Mouse (Mus musculus) myocyte (in vitro differentiated cells): ENCODE measurements at regions not wholly inside any gene's neighbourhood (a gene's known extent, or its start where the extent isn't known, plus 50 kb on each side); places are given as distances from the start of the nearest gene placed in this dataset.

Source experiments
- H3K27me3 ChIP-seq: one replicate; pipeline ENCODE4 v1.6.1; 2011; ENCODE audit not compliant: control insufficient read depth, insufficient read depth, insufficient read length
- H3K36me3 ChIP-seq: one replicate; pipeline ENCODE4 v1.6.1; 2011; ENCODE audit not compliant: control insufficient read depth, insufficient read depth
- H3K4me2 ChIP-seq: one replicate; pipeline ENCODE4 v1.6.1; 2011; ENCODE audit warnings: low read depth, control low read depth
- H3K4me3 ChIP-seq: one replicate; pipeline ENCODE4 v1.5.1; 2011; ENCODE audit warnings: mild to moderate bottlenecking, control low read depth, moderate library complexity
- H3K79me2 ChIP-seq: one replicate; pipeline ENCODE4 v1.6.1; 2011; ENCODE audit not compliant: control insufficient read depth, insufficient read depth
- H3ac ChIP-seq: one replicate; pipeline ENCODE4 v1.6.1; 2011; ENCODE audit not compliant: control insufficient read depth, insufficient read length
- CEBPB ChIP-seq: IDR thresholded peaks from 2 replicates; pipeline ENCODE4 v1.6.1; 2011; ENCODE audit warnings: mild to moderate bottlenecking, moderate library complexity; ENCODE audit not compliant: poor library complexity, insufficient read depth, severe bottlenecking
- E2F4 ChIP-seq: IDR thresholded peaks from one replicate; pipeline ENCODE4 v1.6.1; 2011; ENCODE audit warnings: mild to moderate bottlenecking, control low read depth, moderate library complexity; ENCODE audit not compliant: insufficient read depth
- MAX ChIP-seq: IDR thresholded peaks from one replicate; pipeline ENCODE4 v1.6.1; 2011; ENCODE audit warnings: low read depth, mild to moderate bottlenecking, control low read depth
- MYOD1 ChIP-seq, 3 experiments: IDR thresholded peaks; one replicate each; pipeline ENCODE4 v1.6.1; 2011; ENCODE audit warnings: control low read depth in 2 of 3, low read depth in 2 of 3, mild to moderate bottlenecking in 2 of 3, moderate library complexity in 1 of 3; ENCODE audit not compliant: insufficient read length in 2 of 3, control insufficient read depth in 1 of 3
- MYOG ChIP-seq, 3 experiments: IDR thresholded peaks; one replicate each; pipeline ENCODE4 v1.6.1; 2011; ENCODE audit warnings: control low read depth in 2 of 3, low read depth in 2 of 3, mild to moderate bottlenecking in 2 of 3; ENCODE audit not compliant: insufficient read length in 2 of 3, control insufficient read depth in 1 of 3, insufficient read depth in 1 of 3
- POLR2A ChIP-seq: IDR thresholded peaks from one replicate; pipeline ENCODE4 v1.6.1; 2011; ENCODE audit warnings: low read depth, mild to moderate bottlenecking, control low read depth, moderate library complexity; ENCODE audit not compliant: insufficient read length
- POLR2AphosphoS2 ChIP-seq: IDR thresholded peaks from one replicate; pipeline ENCODE4 v1.6.1; 2011; ENCODE audit warnings: low read depth, control low read depth; ENCODE audit not compliant: insufficient read length
- REST ChIP-seq: IDR thresholded peaks from one replicate; pipeline ENCODE4 v1.6.1; 2011; ENCODE audit warnings: mild to moderate bottlenecking, control low read depth, moderate library complexity; ENCODE audit not compliant: insufficient read depth, insufficient read length
- SRF ChIP-seq: IDR thresholded peaks from one replicate; pipeline ENCODE4 v1.6.1; 2011; ENCODE audit warnings: low read depth; ENCODE audit not compliant: control insufficient read depth, insufficient read length
- TCF12 ChIP-seq: IDR thresholded peaks from one replicate; pipeline ENCODE4 v1.6.1; 2011; ENCODE audit warnings: mild to moderate bottlenecking, control low read depth; ENCODE audit not compliant: poor library complexity, insufficient read depth, severe bottlenecking
- TCF3 ChIP-seq: IDR thresholded peaks from one replicate; pipeline ENCODE4 v1.6.1; 2011; ENCODE audit warnings: low read depth, control low read depth; ENCODE audit not compliant: insufficient read length
- USF1 ChIP-seq: IDR thresholded peaks from one replicate; pipeline ENCODE4 v1.6.1; 2011; ENCODE audit warnings: low read depth, mild to moderate bottlenecking, control low read depth, moderate library complexity

DNA sequence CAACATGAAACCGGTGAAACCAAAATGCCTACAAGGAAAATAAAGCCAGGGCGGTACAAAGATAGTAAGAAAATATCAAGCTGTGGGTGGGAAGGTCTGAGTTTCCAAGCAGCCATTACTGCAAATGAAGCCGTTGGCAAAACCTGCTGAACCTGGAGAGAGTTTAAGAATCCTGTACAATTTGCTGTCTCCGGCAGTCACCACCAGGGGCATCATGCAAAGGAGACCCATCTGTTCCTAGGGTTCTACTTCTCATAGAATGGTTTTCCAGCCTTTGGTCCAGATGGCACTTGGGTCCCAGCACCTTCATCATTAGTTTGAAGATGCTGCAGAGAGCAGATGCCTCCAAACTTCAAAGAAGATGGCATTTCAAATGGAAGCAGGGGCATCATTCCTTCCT, 508.6 kb upstream of the Gm19410 start:
- TF ChIP-seq TCF12 (no peak), POLR2AphosphoS2 (no peak), REST (no peak), MYOG (IDR thresholded peaks at IDR 0.05; ENCODE audit: control insufficient read depth in 1 of 3, insufficient read depth in 1 of 3, insufficient read length in 2 of 3, low read depth in 2 of 3) (no peak), SRF (no peak), MAX (no peak), TCF3 (no peak), CEBPB (no peak), E2F4 (no peak)
- no peak overlapping the region for H3ac ChIP-seq

GRCm38 (mm10) chr8:35268221-35268620, 497.4 kb upstream of the Gm19410 start:
- Histone ChIP-seq H3K4me3 (no peak overlapping the region), H3ac (no peak overlapping the region), H3K4me2 (no peak overlapping the region), H3K79me2 (no peaks in the 10 kb centered on the region), H3K36me3 (no peaks in the 10 kb centered on the region), H3K27me3 (no peaks in the 10 kb centered on the region)
- TF ChIP-seq E2F4 (no peak), MYOG (IDR thresholded peaks at IDR 0.05; ENCODE audit: control insufficient read depth in 1 of 3, insufficient read depth in 1 of 3, insufficient read length in 2 of 3, low read depth in 2 of 3) (no peak), TCF3 (no peak), POLR2AphosphoS2 (no peak), MAX (no peak), POLR2A (no peak), MYOD1 (IDR thresholded peaks at IDR 0.05; ENCODE audit: control insufficient read depth in 1 of 3, insufficient read length in 2 of 3, low read depth in 2 of 3) (no peak), USF1 (no peak), CEBPB (no peak), TCF12 (no peak), REST (no peak), SRF (no peak)

More for the DNA sequence above, 508.6 kb upstream of the Gm19410 start:
- Histone ChIP-seq H3K36me3 (no peaks in the 10 kb centered on the region), H3K27me3 (no peaks in the 10 kb centered on the region), H3K4me2 (no peak overlapping the region), H3K4me3 (no peak overlapping the region), H3K79me2 (no peaks in the 10 kb centered on the region)

DNA sequence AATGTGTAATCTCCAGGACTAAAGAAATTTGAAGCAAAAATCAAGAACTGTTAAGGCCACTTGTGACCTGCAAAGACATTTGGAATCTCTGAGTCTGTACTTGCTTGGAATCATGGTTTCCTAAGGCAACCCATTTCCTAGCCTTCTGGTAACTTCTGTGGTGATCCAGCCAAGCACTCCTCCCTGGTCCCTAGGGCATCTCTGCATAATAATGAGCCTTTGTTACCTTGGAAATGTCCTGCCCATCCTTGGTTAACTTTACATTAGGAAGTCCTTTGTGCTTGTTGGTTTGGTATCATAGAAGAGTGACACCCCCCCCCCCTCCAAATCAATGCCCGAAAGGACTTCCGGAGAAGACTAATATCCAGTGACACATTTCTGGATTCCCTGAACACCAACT, 496.6 kb upstream of the Gm19410 start:
- H3K4me3 ChIP-seq = no peak overlapping the region
- H3K4me2 ChIP-seq = no peak overlapping the region
- H3ac ChIP-seq = no peak overlapping the region
- H3K79me2 ChIP-seq = no peaks in the 10 kb centered on the region
- H3K27me3 ChIP-seq = no peaks in the 10 kb centered on the region
- TF ChIP-seq MYOD1 (IDR thresholded peaks at IDR 0.05; ENCODE audit: control insufficient read depth in 1 of 3, insufficient read length in 2 of 3, low read depth in 2 of 3) (no peak), REST (no peak), TCF12 (no peak), CEBPB (no peak), MAX (no peak), TCF3 (no peak), POLR2A (no peak), SRF (no peak), USF1 (no peak), MYOG (IDR thresholded peaks at IDR 0.05; ENCODE audit: control insufficient read depth in 1 of 3, insufficient read depth in 1 of 3, insufficient read length in 2 of 3, low read depth in 2 of 3) (no peak), E2F4 (no peak), POLR2AphosphoS2 (no peak)
- H3K36me3 ChIP-seq = no peaks in the 10 kb centered on the region

DNA sequence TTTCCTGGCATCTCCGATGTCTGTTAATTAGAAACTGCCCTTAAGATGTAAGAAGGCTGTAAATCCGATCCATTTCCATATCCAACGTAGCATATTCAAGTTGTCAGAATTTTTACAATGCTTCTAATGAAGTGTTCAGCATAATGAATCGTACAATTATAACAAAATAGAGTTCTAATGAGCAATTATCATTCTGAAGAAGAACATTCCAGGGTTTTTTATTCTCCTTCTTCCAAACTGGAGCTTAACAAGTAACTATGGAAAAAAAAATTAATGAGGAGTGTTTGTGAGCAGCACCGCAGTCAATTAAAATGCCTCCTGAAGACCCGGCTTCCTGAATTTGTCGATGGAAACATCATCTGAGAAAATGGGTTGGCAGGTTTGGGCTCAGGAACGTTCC, 489.6 kb upstream of the Gm19410 start:
- Histone ChIP-seq H3K79me2 (no peaks in the 10 kb centered on the region), H3ac (no peak overlapping the region), H3K27me3 (no peaks in the 10 kb centered on the region), H3K4me2 (no peak overlapping the region), H3K4me3 (no peak overlapping the region), H3K36me3 (no peaks in the 10 kb centered on the region)
- no peak for TF ChIP-seq TCF12
- TF ChIP-seq E2F4 = no peak

DNA sequence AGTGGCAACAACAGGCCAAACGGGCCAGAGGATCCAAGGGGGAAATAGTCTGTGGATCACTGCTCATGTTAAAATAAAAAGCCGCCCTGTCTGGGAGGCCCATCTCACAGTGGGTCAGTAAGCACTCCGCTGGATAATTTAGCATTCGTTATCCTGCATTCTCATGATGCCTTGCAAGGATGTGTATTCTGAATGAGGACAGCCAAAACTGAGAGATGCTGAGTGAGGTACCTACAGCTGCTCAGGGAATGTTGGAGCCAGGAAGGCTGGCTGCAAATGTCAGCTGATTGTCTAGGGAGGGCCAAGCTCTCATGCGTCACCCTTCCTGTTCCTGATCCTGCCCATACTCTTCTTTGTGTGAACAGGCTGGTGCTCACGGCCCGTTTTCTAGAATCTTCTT, 489.1 kb upstream of the Gm19410 start:
- no peak overlapping the region for H3K4me3 ChIP-seq
- TF ChIP-seq SRF = no peak
- TF ChIP-seq TCF12 = no peak
- no peak for TF ChIP-seq CEBPB
- TF ChIP-seq USF1 = no peak
- no peak for TF ChIP-seq MYOG (IDR thresholded peaks at IDR 0.05; ENCODE audit: control insufficient read depth in 1 of 3, insufficient read depth in 1 of 3, insufficient read length in 2 of 3, low read depth in 2 of 3)
- TF ChIP-seq MYOD1 (IDR thresholded peaks at IDR 0.05; ENCODE audit: control insufficient read depth in 1 of 3, insufficient read length in 2 of 3, low read depth in 2 of 3) = no peak
- no peak for TF ChIP-seq REST
- no peak for TF ChIP-seq POLR2A
- H3K4me2 ChIP-seq = no peak overlapping the region
- H3K36me3 ChIP-seq = no peaks in the 10 kb centered on the region
- no peak overlapping the region for H3ac ChIP-seq
- no peaks in the 10 kb centered on the region for H3K27me3 ChIP-seq
- H3K79me2 ChIP-seq = no peaks in the 10 kb centered on the region

DNA sequence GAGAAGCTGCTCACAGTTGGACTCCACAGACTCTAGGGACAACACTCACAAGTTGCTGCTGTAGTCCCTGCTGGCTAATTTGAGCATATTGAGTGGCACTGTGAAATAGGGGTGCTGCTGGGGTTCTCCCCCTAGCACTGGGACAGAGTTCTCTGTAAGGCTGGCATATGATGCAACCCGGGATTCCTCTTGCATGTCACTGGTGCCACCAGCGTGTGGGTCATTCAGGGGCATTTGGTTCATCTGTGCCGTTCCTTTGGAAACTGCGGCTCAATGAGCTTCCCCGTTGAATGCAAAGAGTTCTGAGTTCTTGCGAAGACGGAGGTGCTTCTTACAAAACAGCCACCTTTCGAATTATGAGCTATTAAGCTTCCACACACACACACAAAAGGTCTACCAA, 486.6 kb upstream of the Gm19410 start:
- Histone ChIP-seq H3K4me3 (no peak overlapping the region), H3ac (no peak overlapping the region), H3K36me3 (no peaks in the 10 kb centered on the region), H3K4me2 (no peak overlapping the region), H3K27me3 (no peaks in the 10 kb centered on the region), H3K79me2 (no peaks in the 10 kb centered on the region)
- TF ChIP-seq TCF3 = no peak
- no peak for TF ChIP-seq POLR2AphosphoS2
- TF ChIP-seq USF1 = no peak
- no peak for TF ChIP-seq E2F4
- no peak for TF ChIP-seq MYOG (IDR thresholded peaks at IDR 0.05; ENCODE audit: control insufficient read depth in 1 of 3, insufficient read depth in 1 of 3, insufficient read length in 2 of 3, low read depth in 2 of 3)
- no peak for TF ChIP-seq MYOD1 (IDR thresholded peaks at IDR 0.05; ENCODE audit: control insufficient read depth in 1 of 3, insufficient read length in 2 of 3, low read depth in 2 of 3)
- TF ChIP-seq REST = no peak
- TF ChIP-seq SRF = no peak
- TF ChIP-seq MAX = no peak
- no peak for TF ChIP-seq CEBPB
- TF ChIP-seq POLR2A = no peak
- no peak for TF ChIP-seq TCF12
